Mouse (Mus musculus): Measurements from ENCODE around the gene Rwdd4a.
A peak's percentile ranks its signal among the peaks of the same experiment; 100 is the strongest.

Rwdd4a gene

GRCm38 (mm10) chr8:47533344-47534125 is at the start of gene Rwdd4a, which contains the start of gene Trappc11:
Gene Rwdd4a (plus strand): TSS chr8:47533664.
Gene Trappc11 (minus strand): TSS chr8:47533470.
- peak; percentile 99 for DNase-seq

- DNase-seq, result no peak
Measured at GRCm38 (mm10) chr8:47487231-47487630, 46.2 kb upstream of the Rwdd4a start.

GRCm38 (mm10) chr8:47493106-47493505 is 40.4 kb upstream of the Rwdd4a start:
- DNase-seq, result no peak

GRCm38 (mm10) chr8:47494602-47495153 is 38.8 kb upstream of the Rwdd4a start:
- DNase-seq, result no peak

- DNase-seq, result no peak
Measured at GRCm38 (mm10) chr8:47495428-47495827, 38.0 kb upstream of the Rwdd4a start.

- DNase-seq, result no peak
Measured at GRCm38 (mm10) chr8:47501994-47502393, 31.5 kb upstream of the Rwdd4a start.

GRCm38 (mm10) chr8:47502546-47502945 is 30.9 kb upstream of the Rwdd4a start:
- DNase-seq, result no peak

GRCm38 (mm10) chr8:47505431-47505830 is 28.0 kb upstream of the Rwdd4a start:
- no peak for DNase-seq

- no peak for DNase-seq
Measured at GRCm38 (mm10) chr8:47510930-47511329, 22.5 kb upstream of the Rwdd4a start.

GRCm38 (mm10) chr8:47513601-47514000 is 19.9 kb upstream of the Rwdd4a start:
- DNase-seq, result no peak

GRCm38 (mm10) chr8:47528094-47528493 is 5.4 kb upstream of the Rwdd4a start:
- DNase-seq, result no peak

GRCm38 (mm10) chr8:47538323-47538722 is 4.9 kb downstream of the Rwdd4a start:
- DNase-seq, result peak; percentile 33

GRCm38 (mm10) chr8:47542746-47543145 is 9.3 kb downstream of the Rwdd4a start:
- DNase-seq, result no peak

- DNase-seq, result no peak
Measured at GRCm38 (mm10) chr8:47544094-47544493, 10.6 kb downstream of the Rwdd4a start.

GRCm38 (mm10) chr8:47547102-47547501 is 13.6 kb downstream of the Rwdd4a start:
- no peak for DNase-seq

GRCm38 (mm10) chr8:47553613-47554012 is 20.1 kb downstream of the Rwdd4a start:
- no peak for DNase-seq

GRCm38 (mm10) chr8:47556446-47556845 is 23.0 kb downstream of the Rwdd4a start:
- no peak for DNase-seq

GRCm38 (mm10) chr8:47558274-47558673 is 24.8 kb downstream of the Rwdd4a start:
- no peak for DNase-seq

GRCm38 (mm10) chr8:47560801-47561200 is 27.3 kb downstream of the Rwdd4a start:
- no peak for DNase-seq

- no peak for DNase-seq
Measured at GRCm38 (mm10) chr8:47566551-47566950, 33.1 kb downstream of the Rwdd4a start.

- DNase-seq, result no peak
Measured at GRCm38 (mm10) chr8:47568098-47568497, 34.6 kb downstream of the Rwdd4a start.

GRCm38 (mm10) chr8:47570161-47570560 is 36.7 kb downstream of the Rwdd4a start:
- no peak for DNase-seq

GRCm38 (mm10) chr8:47573482-47573881 is 40.0 kb downstream of the Rwdd4a start:
- DNase-seq, result no peak

- no peak for DNase-seq
Measured at GRCm38 (mm10) chr8:47581454-47581853, 48.0 kb downstream of the Rwdd4a start.

GRCm38 (mm10) chr8:47588616-47589015 is 55.2 kb downstream of the Rwdd4a start:
- no peak for DNase-seq

Data from kidney, adult 11 months (tissue).